Mouse (Mus musculus) CD4-positive, CD25-positive, alpha-beta regulatory T cell, adult 9 weeks (primary cell): ENCODE results near the gene Sema5b. TPM values are rescaled to one million over a fixed set of nuclear protein-coding genes. Genes with fewer than 3 reads are reported as not detected.

Source experiments
- polyA plus RNA-seq: library from polyadenylated mRNA; unstranded; fragments of 100-300 nt; shearing (Covaris generic); gene quantifications from one replicate; pipeline ENCODE4 v1.2.1, GENCODE M21; 2017

The Sema5b gene
- not detected for polyA plus RNA-seq

DNA sequence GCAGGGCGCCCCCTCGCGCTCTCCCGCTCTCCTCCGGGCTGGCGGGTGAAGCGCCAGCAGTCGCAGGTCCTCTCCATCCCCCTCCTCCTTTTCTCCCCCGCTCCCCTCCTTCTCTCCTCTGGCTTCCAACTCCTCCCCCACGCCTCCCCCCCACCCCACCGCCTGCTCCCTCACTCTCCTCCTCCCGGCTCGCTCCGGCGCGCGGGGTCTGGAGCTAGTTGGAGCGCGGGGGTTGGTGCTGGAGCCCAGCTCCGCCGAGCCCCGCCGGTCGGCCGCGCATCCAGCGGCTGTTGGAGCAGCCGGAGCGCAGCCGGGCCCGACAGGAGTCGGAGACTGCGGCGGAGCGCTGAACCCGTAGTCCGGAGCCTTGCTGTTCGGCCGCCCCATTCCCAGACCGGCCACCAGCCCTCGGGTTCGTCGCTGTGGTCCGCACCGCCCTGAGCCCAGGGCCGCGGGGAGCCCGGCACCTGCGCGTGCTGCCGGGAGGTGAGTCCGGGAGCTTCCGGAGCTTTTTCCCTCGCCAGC, at the start of gene Sema5b:
Gene Sema5b (plus strand): TSS at position 29 of the 525 bp plus-strand sequence.

Other genes starting within 250 kb of the Sema5b start
- 41.9 TPM for gene Sec22a, start 177.2 kb upstream of the Sema5b start, polyA plus RNA-seq
- not detected for gene Pdia5, start 50.3 kb upstream of the Sema5b start, polyA plus RNA-seq
- 1.6 TPM for gene Dirc2, start 228.2 kb downstream of the Sema5b start, polyA plus RNA-seq
- gene Hspbap1, start 229.2 kb downstream of the Sema5b start, polyA plus RNA-seq = 41.4 TPM